Mouse (Mus musculus) kidney, postnatal 25 days (tissue): ENCODE measurements around the gene Armc12.
"Not testable (repeated sequence)": the region's sequence is repeated elsewhere in the genome, so short reads cannot be mapped to it uniquely, and the experiment has no call there.

Source experiments
- DNase-seq, 2 experiments: peaks; one replicate each; pipeline ENCODE4 v3.0.0; 2021; ENCODE audit warnings: mixed read lengths in 2 of 2

Gene Armc12

DNA sequence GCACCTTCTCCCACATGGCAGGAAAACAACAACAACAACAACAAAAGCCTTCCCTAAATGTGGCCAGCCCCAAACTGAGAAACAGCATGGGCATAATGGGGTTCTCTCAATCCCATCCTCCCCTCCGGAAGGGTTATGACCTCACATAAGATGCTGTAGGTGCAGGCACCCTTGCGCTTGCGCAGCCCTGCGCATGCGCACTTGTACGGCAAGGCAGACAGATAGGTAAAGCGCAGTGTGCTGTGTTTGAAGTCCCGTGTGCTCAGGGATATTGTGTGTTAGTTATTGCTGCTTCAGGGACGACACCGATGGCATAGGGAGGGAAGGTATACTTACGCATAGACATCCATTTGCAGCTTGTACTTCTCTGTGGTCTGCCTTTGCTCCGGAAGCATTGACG lies 2.7 kb downstream of the Armc12 start:
- no peak for DNase-seq

DNA sequence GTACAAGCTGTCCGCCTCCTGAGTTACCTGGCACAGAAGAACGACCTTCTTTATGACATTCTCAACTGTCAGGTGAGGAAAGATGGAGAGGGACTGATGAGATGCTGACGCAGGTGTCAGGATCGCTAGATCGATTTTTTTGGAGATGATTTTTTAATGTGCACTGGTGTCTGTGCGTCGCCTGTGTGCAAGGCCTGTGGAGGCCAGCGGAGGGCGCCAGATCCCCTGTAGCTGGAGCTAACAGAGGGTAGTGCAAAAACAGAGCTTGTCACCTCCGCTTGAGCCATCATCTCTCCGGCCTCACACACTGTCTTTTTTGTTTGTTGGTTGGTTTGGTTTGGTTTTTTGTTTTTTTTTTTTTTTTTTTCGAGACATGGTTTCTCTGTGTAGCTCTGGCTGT lies 7.3 kb downstream of the Armc12 start:
- DNase-seq, result no peak

DNA sequence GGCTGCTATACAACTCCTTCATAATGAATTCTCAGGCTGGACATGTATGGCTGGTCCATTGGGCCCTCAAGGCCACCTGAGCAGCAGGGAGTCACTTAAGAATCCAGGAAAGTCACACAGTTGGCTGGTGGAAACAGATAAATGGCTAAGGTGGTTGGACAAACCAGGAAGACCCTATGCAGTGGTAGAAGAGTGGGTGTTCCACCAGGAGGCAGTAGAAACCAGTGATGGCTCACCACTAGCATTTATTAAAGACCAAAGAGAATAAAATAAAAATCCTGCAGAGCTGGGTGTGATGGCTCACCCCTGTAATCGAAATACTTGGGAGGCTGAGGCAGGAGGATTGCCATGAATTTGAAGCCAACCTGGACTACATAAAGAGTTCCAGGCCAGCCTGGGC lies 16.3 kb downstream of the Armc12 start:
- peak in 1 of 2 experiments; percentile 57 for DNase-seq

DNA sequence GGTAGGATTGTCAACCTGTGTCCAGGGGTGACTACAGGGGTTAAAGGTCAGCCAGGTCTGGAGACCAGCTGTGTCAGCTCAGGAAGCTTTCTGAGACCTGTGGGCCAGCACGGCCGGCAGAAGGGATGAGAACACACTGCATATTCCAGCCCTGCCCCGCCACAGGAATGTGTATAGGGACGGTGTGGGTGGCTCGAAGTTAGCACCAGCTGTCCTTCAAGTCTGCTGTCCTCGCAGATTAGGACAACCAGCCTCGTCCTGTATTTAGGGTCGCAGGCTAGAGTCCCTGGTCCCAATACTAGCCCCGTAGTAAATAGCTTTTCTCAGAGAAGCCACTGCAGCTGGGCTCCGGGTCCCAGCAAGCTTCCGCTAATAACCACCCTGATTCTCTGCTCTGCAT lies 17.9 kb downstream of the Armc12 start:
- no peak for DNase-seq

DNA sequence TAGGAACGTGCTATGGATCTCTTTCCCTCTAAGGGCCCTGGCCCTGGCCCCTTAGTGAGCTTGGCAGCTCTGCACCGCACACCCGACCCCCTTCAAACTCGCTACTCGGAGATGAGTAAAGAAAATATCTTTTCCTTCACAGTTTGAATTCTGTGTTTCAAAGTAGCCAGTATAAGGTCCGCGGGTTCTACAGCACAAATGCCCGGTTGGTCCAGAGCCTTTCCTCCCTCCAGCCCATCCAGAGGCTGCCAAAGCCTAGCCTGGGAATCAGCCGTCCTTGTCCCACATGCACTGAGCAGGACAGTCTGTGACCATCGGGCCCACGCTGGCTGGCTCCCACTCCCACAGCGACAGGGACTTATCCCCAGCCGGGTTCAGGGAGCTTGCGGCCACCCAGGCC lies 18.5 kb downstream of the Armc12 start, which contains the start of gene Clpsl2:
TSS of gene Clpsl2 (plus strand) at position 301 of the 400 bp plus-strand sequence.
- no peak for DNase-seq

DNA sequence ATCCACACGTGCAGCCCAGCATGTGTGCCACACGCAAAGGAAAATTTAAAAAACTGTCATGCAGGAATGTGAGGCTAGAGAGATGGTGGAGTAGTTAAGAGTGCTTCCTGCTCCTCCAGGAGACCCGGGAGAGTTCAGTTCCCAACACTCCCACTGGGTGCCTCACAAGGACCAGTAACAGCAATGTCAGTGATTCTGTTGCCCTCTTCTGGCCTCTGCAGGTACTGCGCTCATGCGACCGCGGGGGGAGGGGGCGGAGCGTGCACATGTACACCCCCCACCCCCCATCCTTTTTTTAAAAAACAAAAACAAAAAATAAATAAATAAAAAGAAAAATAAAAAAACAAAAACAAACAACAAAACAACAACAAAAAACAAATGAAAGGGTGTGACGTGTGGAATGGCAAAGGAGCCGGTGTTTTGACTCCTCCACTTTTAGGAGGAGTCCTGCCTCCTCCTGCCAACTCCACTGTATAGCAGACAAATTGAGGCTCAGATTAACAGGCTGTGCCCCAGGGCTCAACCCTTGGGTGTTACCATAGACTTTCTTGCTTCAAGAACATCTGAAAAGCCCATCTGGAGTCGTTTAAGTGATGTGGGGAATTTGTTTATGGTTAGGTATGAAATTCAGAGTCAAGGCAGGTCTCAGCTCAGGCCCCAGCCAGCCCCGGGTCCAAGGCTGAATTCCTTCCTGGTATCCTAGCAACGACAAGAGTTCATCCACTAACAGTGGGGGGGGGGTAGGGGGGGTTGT lies 22.6 kb downstream of the Armc12 start:
- peak; percentile 67 to 74 for DNase-seq

DNA sequence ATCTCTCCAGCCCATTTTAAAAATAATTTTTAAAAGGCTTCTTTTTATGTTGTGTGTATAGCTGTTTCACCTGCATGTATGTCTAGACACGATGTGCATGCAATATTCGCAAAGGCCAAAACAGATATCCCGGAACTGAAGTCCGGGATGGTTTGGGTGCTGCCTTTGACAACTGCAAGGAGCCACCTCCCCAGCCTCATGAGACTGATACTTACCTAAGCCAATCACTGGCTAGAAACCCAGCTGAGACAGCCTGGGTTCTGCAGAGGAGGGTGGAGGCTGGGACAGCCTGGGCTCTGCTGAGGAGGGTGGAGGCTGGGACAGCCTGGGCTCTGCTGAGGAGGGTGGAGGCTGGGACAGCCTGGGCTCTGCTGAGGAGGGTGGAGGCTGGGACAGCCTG lies 23.4 kb downstream of the Armc12 start:
- DNase-seq, result not testable (repeated sequence)

DNA sequence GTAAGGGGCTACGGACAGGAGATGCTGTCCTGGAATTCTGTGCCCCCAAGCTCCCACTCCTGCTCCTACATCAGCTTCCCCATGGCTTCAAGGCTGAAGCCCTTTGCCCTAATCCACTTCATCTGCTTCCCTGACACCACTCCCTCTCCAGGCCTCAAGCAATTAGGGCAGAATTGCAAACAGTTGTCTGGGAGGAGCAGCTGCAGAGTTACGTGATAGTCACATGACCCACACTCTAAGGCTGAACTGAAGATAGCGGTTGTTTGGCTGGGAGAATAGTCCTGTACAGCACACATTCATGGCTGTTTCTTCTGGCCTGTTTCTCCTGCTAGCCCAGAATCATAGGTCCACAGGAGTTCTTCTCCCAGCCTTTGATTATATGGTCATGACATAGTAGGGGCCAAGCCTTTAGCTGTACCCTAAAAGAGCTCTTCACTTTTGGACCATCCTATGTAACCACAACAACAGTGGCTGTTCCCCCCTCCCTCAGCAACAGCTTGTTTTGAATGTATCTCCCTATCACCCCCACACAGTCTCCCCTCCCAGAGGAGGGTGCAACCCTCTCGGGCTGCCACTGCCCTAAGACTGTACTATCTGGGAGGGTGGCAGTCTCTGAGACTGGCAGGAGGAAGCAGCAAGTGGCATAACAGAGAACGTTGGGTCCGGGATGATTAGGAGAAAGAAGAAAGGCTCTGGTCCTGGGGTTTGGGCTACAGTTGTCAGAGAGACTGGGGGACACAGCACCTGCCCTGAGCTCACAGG lies 26.2 kb downstream of the Armc12 start:
- DNase-seq, result no peak

DNA sequence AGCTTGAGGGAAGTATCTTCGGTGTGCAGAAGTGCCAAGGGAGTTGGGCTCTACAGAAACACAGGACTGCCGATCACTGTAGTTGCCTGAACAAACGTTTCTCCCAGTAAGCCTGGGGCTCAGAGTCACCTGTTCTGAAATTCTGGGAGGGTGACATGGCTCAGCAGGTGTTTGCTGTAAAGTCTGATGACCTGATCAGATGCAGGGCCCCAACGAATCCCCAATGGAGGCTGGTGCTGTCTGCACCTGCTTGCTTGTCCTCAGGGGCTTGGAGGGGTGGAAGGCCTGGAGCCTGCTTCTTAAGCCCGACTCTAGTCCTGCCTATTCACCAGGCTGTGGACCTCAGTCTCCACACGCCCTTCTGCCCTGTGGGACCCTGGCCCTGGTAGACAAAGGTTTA lies 27.2 kb downstream of the Armc12 start:
- no peak for DNase-seq

DNA sequence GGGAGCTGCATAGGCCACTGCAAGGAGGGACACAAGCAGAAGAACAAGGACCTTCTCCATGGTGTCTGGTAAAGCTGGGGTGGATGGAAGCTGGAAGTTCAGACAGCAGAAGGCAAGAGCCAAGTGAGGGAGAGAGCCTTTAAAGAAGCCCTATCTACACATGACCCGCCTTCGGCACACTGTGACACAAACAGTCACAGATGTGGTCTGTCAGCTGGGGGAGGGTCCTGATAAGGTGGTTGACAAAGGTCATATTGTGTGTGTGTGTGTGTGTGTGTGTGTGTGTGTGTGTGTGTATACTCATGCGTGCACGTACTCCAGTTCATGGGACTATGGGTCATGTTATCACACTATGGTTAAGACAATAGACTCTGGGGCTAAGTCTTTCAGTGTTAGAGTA lies 30.0 kb downstream of the Armc12 start, which contains the start of gene Clps:
TSS of gene Clps (minus strand) at position 169 of the 400 bp plus-strand sequence.
- no peak for DNase-seq

DNA sequence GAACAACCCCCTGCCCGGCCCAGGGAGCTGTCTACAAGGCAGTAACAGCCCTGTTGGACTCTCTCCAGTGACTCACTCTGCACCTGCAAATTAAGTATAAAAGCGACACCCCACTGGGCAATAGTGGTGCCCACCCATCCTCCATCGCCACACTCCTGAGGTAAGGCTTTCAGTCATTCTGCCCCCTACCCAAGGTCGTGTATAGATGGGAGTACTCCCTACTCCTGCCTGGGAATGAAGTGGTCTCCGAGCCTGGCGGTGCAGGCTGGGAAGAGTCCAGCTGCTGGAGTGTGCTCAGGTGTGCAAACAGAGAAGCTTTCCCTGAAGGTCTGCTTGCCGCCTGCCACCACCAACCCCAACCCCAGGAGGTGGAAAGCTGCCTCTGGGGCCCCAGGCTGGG lies 31.0 kb downstream of the Armc12 start:
- DNase-seq, result no peak

DNA sequence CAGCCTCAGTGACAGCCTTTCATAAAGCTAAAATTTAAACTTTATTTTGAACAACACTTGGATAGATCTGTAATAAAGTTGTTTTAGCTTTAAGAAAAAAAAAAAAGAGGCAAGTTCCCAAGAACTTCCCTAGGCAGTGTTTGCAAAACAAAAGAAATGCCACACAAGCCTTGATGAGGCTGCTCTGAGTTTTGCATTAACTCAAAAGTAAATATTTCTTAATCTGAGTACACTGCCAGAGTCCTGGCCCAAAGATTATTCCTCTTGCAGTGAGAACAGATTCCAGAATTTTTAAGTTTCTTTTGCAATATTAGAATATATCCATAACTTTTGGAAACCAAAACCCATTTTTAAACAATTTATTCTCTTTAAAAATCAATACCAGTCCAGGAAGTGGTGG lies 34.6 kb downstream of the Armc12 start:
- DNase-seq, result no peak

DNA sequence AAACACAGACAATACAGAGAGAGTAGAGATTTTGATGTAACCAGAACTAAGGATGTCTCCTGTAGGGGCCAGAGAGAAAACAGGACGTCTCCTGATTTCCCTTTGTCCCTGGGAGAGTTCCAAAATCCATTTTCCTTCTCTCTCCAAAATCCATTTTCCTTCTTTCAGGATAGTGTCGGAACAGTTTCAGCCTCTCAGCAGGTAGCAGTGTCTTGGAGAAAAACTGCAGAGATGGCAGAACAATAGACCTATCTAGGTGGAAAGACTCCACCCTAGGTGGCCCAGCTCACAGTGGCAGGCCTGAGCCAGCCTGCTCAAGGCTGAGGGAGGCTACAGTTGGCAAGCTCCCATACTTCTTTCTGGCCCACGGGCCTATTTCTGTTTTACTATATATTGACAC lies 36.9 kb downstream of the Armc12 start:
- no peak for DNase-seq

DNA sequence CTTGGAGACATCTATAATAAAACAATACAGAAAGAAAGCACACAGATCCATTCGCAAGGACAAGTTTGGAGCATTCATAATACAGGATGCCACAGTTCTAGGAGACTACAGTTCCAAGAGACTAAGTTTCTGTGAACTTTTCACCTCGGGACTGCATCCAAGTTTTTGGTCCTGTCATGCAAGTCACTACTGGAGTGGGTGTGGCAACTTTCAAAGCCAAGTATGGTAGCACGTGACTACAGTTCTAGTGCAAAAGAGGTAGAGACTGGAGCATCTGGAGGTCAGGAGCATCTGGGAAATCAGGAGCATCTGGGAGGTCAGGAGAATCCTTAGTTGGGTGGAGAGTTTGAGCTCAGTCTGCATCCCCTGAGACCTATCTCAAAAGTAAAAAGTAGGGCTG lies 41.3 kb downstream of the Armc12 start:
- no peak for DNase-seq

DNA sequence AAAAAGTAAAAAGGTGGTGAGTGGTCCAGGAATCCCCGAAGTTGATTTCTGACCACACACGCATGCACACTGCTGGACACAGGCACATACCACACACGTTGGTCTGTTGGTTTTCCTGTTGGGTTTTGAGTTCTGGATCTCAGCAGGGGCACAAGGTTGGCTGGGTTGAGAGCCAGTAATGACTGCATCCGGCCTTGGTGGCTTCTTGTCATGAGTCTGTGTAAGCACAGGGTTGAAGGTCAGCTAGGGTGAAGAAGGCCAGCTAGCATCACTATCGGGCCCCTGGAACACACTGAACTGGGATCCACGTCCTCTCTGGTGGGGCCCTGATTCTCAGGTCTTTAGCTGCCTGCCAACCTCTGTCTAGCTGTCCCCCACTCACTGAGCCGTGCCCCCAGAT lies 41.9 kb downstream of the Armc12 start:
- no peak for DNase-seq

DNA sequence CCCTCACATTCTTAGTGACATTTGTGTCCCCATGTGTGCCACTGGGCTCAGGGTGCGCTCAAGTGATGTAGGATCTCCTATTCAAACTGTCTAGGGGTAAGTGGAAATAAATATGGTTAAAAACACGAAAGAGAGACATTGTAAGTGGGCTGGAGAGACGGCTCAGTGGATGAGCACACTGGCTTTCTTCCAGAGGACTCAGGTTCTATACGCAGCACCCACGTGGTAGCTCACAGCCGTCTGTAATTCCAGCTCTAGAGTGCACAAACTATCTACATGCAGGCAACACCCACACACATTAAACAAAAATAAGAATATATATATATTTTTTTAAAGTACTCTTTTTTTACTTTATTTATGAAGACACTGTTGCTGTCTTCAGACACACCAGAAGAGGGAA lies 42.3 kb downstream of the Armc12 start:
- DNase-seq, result no peak

DNA sequence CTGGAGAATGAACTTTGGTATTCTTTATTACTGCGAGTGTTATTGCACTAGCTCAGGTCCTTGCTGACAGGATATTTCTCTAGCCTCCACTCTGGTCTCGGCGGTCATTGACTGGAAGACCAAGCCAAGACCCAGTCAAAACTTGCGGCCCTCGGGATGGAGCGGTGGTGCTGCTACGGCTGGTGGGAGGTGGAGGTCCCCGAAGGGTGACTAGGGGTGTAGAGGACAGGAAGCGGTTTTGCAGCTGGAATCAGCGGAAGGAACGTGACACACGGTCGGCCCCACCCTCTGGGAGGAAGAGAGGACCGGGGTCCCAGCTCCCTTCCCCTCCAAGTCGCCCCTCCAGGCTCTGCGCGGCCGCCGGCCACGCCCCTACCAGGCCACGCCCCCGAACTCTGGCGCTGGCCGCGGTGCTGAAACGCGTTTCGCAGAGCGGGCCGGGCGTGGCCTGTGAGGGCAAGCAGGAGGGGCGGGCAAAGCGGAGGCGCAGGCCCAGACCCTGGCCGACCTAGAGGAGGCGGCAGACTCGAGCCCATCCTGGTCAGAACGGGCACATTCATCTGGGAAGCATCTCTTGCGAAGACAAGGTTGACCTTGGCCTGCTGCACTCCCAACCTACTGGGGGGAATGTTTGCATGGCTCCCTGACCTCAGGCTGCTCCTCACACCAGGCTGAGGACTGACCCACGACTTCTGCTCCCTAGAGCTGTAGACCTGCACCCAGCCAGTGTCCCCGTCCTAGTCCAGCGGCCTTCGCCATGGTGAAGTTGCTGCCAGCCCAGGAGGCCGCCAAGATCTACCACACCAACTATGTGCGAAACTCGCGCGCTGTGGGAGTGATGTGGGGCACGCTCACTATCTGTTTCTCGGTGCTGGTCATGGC lies 44.9 kb downstream of the Armc12 start, which contains the start of gene Lhfpl5:
TSS of gene Lhfpl5 (plus strand) at position 398 of the 882 bp plus-strand sequence.
- peak in 1 of 2 experiments; percentile 34 for DNase-seq

DNA sequence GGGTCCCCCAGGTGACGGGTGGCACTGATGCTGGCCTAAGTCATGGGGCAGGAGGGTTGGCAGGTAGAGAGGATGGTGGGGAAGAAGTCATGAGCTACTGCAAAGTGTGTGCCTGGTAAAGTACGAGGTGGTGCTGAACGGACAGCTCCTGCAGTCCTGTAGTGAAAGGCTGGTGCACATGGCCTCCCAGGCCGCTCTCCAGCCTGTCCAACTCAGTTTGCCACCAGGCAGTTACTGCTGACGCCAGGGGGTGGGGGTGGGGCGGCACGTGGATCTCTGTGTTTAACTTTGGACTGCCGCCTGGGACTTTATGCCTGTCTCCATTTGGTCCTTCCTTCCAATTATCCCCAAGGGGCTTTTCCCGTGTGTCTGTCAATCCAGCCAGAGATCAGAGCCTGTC lies 49.8 kb downstream of the Armc12 start:
- DNase-seq, result peak; percentile 83 to 87

DNA sequence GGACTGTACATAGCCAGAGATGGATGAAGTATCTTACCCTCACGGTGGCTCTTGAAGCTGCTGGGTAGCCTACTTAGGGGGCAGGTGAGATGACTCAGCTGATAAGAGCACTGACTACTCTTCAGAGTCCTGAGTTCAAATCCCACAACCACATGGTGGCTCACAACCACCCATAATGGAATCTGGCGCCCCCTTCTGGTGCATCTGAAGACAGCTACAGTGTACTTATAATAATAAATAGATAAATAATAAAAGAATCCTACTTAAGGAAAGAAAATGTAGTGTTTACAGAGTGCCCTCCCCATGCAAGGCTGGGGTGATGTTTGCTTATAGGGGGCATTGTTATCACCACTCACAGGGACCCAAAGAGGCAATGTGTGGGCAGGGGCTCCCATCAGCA lies 50.5 kb downstream of the Armc12 start:
- no peak for DNase-seq

DNA sequence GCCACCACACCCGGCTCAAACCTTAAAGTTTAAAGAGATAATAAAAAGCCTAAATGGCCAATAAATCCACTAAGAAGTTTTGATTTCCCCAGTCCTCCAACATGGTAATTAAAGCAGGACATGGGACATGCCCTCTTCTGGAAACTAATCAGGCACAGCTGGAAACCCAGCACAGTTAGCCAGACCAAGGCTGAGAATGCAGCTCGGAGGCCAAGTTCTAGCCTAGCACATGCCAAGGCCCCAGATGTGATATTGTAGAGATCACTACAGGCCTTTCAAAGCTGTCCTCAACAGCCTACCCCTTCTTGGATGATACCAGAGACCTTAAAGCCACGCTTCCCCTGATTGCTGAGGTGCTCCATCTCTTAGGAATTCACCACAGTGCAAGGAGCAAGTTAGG lies 55.9 kb downstream of the Armc12 start:
- no peak for DNase-seq

DNA sequence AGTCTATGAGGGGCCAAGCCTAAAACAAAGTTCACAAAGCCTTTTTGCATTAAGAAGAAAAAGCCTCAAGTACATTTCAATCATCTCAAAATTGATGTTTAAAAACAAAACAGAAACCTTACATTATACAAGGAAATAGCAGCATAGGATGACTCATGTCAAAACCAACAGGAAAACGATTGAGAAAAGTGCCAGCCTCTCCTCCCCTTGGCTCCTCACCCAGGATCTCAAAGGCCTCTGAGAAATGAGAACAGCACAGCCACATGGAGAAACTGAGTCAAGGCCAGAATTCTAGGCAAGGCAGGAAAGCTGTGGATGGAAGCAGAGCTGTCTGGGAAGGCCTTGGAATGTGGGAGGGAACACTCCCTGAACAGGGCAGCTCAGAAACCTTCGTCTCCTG lies 58.0 kb downstream of the Armc12 start:
- DNase-seq, result no peak
